Mouse (Mus musculus) brown adipose tissue, adult 24 weeks (tissue): ENCODE results near the gene Klf3. TPM values are rescaled to one million over a fixed set of nuclear protein-coding genes. Genes with fewer than 3 reads are reported as not detected.

ENCODE experiments used
- H3K27ac ChIP-seq: fragments of 200-500 bp; replicated peaks from 2 replicates; pipeline ENCODE4 v1.5.1; 2012; ENCODE audit warnings: low read depth, mild to moderate bottlenecking, low read length
- H3K4me1 ChIP-seq: fragments of 200-500 bp; 2 replicates; pipeline ENCODE4 v1.6.1; 2012; ENCODE audit warnings: low read length, mixed read lengths; ENCODE audit not compliant: control insufficient read depth, insufficient read depth, insufficient read length
- H3K4me3 ChIP-seq: fragments of 200-500 bp; 2 replicates; pipeline ENCODE4 v1.5.1; 2012; ENCODE audit warnings: low read depth, mild to moderate bottlenecking, low read length, moderate library complexity; ENCODE audit not compliant: insufficient read depth
- polyA plus RNA-seq: library from polyadenylated mRNA; stranded (reverse); fragments of >200 nt; gene quantifications from 2 replicates; pipeline ENCODE4 v1.2.4, GENCODE M21; 2012; ENCODE audit not compliant: missing spikeins, insufficient read depth, insufficient read length

Gene Klf3
- polyA plus RNA-seq: 23.1 and 33.5 TPM in 2 replicates

GRCm38 (mm10) chr5:64802795-64803719 is at the start of gene Klf3:
Klf3 (plus strand) TSS chr5:64803388.
- Histone ChIP-seq H3K4me1 (peaks cover 3% of the 10 kb centered on the region), H3K4me3 (peak within 1 kb of the TSS; percentile 100), H3K27ac (peak within 1 kb of the TSS; percentile 99)

- no peak overlapping the region for H3K27ac ChIP-seq
- H3K4me3 ChIP-seq: no peak overlapping the region
Measured at GRCm38 (mm10) chr5:64762295-64762694, 40.9 kb upstream of the Klf3 start.

GRCm38 (mm10) chr5:64764452-64764851 is 38.7 kb upstream of the Klf3 start:
- no peak overlapping the region for H3K27ac ChIP-seq
- H3K4me3 ChIP-seq: no peak overlapping the region

More at GRCm38 (mm10) chr5:64762295-64762694, 40.9 kb upstream of the Klf3 start:
- H3K4me1 ChIP-seq: no peaks in the 10 kb centered on the region

DNA sequence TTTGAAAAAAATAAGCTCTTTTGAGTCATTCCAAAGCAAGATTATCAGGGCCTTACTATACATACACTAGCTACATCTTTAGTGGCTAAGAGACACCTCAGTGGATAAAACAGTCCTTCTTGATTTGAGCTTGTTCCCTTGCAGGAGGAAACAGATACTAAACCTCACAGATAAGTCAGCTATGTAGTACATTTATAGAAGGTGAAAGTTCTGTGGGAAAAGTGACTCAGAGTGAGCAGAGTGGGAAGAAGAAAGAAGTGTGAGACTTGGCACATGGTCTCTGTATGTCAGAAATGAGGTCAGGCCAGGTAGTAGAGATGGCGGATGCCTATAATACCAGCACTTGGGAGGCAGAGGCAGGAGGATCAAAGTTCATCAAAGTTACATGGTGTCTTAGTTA is 37.4 kb upstream of the Klf3 start:
- no peak overlapping the region for H3K27ac ChIP-seq
- H3K4me1 ChIP-seq: no peaks in the 10 kb centered on the region
- H3K4me3 ChIP-seq: no peak overlapping the region

More at GRCm38 (mm10) chr5:64764452-64764851, 38.7 kb upstream of the Klf3 start:
- no peaks in the 10 kb centered on the region for H3K4me1 ChIP-seq

GRCm38 (mm10) chr5:64766626-64767025 is 36.6 kb upstream of the Klf3 start:
- no peak overlapping the region for H3K27ac ChIP-seq
- no peak overlapping the region for H3K4me3 ChIP-seq
- H3K4me1 ChIP-seq: no peaks in the 10 kb centered on the region

DNA sequence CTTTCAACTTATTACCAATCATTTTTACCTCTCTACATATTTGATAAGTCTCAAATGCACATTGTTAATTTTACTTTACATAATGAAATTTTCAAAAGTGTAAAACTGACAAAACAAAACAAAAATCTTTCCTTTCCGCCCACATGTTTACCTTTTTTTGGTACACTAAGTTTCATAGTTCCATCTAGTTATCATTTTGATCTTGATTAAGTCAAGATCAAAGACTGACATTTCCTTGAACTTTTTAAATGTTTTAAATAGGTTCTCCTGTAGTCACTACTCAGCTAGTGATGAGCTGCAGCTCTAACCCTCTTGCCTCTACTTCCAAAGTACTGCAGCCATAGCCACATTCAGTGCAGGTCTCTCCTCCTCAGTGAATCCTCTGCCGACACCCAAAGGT is 31.6 kb upstream of the Klf3 start:
- Histone ChIP-seq H3K27ac (no peak overlapping the region), H3K4me1 (no peaks in the 10 kb centered on the region), H3K4me3 (no peak overlapping the region)

DNA sequence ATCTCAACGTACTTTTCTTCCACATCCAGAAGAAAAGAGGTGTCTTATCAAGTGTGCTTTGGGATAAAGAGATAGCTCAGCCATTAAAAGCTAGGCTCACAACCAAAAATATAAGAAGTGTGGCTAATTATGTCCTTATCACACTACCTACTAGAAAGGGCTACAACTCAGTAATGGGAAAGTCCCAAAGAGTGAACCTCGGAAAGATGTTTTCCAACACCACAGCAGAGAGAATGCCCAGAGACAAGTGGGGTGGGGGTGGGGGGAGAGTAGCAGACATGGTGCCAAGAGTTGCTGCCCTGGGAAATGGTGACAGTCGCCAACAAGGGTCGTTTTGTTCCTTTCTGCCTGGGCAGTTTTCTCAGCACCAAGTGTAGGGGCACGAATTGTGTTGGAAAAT is 25.0 kb upstream of the Klf3 start:
- H3K27ac ChIP-seq: no peak overlapping the region
- no peak overlapping the region for H3K4me3 ChIP-seq
- H3K4me1 ChIP-seq: no peaks in the 10 kb centered on the region

DNA sequence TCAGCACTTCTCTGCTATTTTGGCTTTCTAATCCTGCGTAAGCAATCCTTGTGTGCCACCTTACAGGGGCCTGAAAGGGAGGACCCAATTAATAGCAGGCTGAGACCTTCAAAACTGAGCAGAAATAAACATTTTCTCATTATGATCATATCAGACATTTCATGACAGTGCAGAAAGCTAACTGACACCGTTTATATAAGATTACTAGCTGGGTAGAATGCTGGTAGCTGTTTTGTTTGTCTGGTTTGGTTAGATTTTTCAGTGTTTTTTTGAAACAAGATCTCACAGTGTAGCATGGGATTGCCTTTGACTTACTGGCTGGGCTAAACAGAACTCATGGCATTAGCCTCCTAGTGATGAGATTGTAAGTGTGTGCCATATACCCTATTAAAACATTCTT is 23.9 kb upstream of the Klf3 start:
- Histone ChIP-seq H3K4me3 (no peak overlapping the region), H3K4me1 (no peaks in the 10 kb centered on the region), H3K27ac (no peak overlapping the region)

- Histone ChIP-seq H3K4me3 (no peak overlapping the region), H3K4me1 (no peaks in the 10 kb centered on the region), H3K27ac (0 out of 2 replicates have a peak overlapping the region, but pooled peaks have one; percentile 17)
Measured at GRCm38 (mm10) chr5:64780778-64781177, 22.4 kb upstream of the Klf3 start.

DNA sequence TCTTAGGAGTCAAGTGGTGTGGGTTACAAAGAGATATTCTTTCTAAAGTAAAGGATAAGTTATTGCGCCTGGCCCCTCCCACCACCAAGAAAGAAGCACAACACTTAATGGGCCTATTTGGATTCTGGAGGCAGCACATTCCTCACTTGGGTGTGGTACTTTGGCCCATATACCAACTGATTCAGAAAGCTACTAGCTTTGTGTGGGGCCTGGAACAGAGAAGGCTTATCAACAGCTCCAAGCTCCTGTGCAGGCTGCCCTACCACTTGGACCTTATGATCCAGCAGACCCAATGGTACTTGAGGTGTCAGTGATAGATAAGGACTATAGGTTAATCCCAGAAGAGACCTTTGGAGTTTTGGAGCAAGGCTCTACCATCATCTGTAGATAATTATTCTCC is 15.0 kb upstream of the Klf3 start:
- Histone ChIP-seq H3K4me3 (no peak overlapping the region), H3K4me1 (no peaks in the 10 kb centered on the region), H3K27ac (no peak overlapping the region)

DNA sequence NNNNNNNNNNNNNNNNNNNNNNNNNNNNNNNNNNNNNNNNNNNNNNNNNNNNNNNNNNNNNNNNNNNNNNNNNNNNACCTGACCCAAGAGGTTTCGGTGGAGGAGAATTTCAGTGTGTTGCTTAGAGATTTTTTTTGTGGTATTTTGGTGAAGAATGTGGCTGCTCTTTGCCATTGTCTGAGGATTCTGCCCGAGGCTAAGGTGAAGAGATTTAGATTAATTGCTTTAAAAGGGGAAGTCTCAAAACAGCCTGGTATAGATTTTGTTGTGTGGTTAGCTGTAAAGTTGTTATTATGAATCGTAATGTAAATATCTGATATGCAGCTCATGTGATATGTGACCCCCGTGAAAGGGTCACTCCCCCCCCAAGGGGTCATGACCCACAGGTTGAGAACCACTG is 5.0 kb upstream of the Klf3 start:
- Histone ChIP-seq H3K4me1 (no peaks in the 10 kb centered on the region), H3K27ac (no peak overlapping the region), H3K4me3 (no peak overlapping the region)

- Histone ChIP-seq H3K4me1 (peaks cover 2% of the 10 kb centered on the region), H3K27ac (no peak overlapping the region), H3K4me3 (no peak overlapping the region)
Measured at GRCm38 (mm10) chr5:64801545-64801944, 1.6 kb upstream of the Klf3 start.

- Histone ChIP-seq H3K4me1 (peaks cover 3% of the 10 kb centered on the region), H3K27ac (peak overlapping the region; percentile 71), H3K4me3 (peak overlapping the region; percentile 68)
Measured at GRCm38 (mm10) chr5:64802143-64802542, 1.0 kb upstream of the Klf3 start.

GRCm38 (mm10) chr5:64803720-64804462 is 703 bp downstream of the Klf3 start:
- peak overlapping the region; percentile 99 for H3K27ac ChIP-seq
- peaks cover 7% of the 10 kb centered on the region for H3K4me1 ChIP-seq
- H3K4me3 ChIP-seq: peak overlapping the region; percentile 100

DNA sequence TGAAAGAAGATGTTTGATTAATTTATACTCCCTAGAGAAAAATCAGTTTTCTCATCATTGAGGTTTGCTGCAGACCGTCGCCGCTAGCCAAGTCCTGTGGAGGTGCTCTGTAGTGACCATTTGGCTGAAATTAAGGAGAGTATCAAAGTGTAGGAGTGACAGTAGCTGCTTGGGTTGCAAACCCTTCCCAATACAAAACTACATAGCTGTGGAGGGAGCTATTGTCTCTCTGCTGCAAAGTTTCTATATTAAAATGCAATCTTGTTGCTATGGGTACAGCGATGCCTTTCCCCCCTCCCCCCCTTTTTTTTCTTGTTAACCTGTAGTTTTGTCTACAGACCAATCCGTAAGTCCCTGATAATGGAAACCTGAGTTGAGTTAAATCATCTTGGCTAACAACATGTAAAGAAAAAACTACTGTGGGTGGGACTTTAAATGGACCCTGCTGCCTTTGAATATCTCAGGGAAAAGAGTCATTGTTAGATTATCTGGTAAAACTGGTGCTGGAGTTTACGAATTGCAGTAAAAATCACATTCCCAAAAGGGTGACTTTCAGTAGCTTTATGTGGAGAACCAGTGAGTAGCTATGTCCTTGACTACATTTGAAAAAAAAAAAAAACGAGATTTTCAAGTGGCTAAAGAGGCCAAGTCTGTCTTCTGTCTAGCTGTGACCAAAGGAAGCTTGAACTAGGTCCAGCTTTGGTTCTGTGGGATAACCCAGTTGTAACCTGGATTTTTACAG is 2.1 kb downstream of the Klf3 start:
- peak overlapping the region; percentile 99 for H3K27ac ChIP-seq
- H3K4me3 ChIP-seq: peak overlapping the region; percentile 57
- peaks cover 21% of the 10 kb centered on the region for H3K4me1 ChIP-seq
